Mouse (Mus musculus): ENCODE measurements at regions not wholly inside any gene's neighbourhood (a gene's known extent, or its start where the extent isn't known, plus 50 kb on each side); places are given as distances from the start of the nearest gene placed in this dataset.

DNA sequence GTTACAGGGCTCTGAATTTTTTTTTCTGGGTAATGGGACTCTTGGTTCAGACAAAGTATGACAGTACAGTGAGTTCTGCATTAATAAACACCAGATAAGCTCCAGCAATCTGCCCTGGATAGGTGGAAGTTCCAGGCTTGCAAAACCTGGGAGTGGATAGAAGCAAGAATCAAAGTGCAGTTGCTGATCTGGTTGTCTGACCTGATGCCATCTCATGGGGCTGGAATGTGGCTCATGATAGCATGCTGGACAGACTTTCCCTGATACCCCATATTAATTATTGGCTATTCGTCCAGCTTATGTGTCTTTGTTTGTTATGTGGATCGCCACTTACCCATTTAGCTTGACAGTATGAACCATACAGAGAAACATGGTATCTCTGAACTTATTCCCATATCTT, 146.6 kb upstream of the Tnfaip3 start:
- no peaks in the 10 kb centered on the region for H3K79me2 ChIP-seq (ENCODE audit: control insufficient read depth, insufficient read depth, low read length, poor library complexity)
- no peaks in the 10 kb centered on the region for H3K4me1 ChIP-seq (ENCODE audit: control insufficient read depth in 1 of 2, insufficient read depth in 2 of 2, low read length in 2 of 2)
- no peak overlapping the region for H3K27ac ChIP-seq (ENCODE audit: control insufficient read depth, low read depth, low read length)
- H3K36me3 ChIP-seq (ENCODE audit: control insufficient read depth in 1 of 2, insufficient read depth in 2 of 2, low read length in 2 of 2), result no peaks in the 10 kb centered on the region
- no peak overlapping the region for H3K4me3 ChIP-seq (ENCODE audit: control insufficient read depth in 1 of 2, insufficient read depth in 1 of 2, low read depth in 2 of 2, low read length in 2 of 2)
- peaks cover 1 to 4% of the 10 kb centered on the region in 2 experiments; a peak in 2 of 4 replicates for H3K27me3 ChIP-seq (ENCODE audit: control insufficient read depth in 1 of 2, insufficient read depth in 2 of 2, low read length in 2 of 2)
- TF ChIP-seq RAD21 (IDR thresholded peaks at IDR 0.05; ENCODE audit: low read depth, low read length) (no peak), MAFK (IDR thresholded peaks at IDR 0.05; ENCODE audit: borderline replicate concordance, low read depth, low read length) (no peak), MXI1 (IDR thresholded peaks at IDR 0.05; ENCODE audit: low read depth, low read length) (no peak)
- no peaks in the 10 kb centered on the region for H3K9me3 ChIP-seq (replicated peaks; ENCODE audit: insufficient read depth, low read length)
- no peak overlapping the region for H3K9ac ChIP-seq (ENCODE audit: control insufficient read depth, low read depth, low read length, poor library complexity, severe bottlenecking)
- DNase-seq (ENCODE audit: low read depth, low spot score), result no peak

DNA sequence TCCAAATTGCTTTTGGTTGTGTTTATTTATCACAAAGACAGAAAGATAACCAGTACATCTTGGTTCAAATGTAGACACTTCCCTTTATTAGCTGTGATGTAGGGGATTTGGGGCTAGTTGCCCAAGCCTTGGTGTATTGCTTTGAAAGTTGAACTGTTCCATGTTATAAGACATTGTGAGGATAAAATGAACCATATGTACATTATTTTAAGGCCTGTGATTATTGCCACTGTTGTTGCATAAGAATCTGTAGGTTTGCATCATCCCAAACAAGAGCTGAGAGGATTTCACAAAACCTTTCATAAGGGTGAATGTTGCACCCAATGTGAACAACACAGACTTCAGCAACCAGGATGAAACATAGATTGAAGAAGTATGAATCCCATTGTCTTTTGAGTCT, 145.7 kb upstream of the Tnfaip3 start:
- TF ChIP-seq RCOR1 (IDR thresholded peaks at IDR 0.05; ENCODE audit: low read depth, low read length) (no peak), MAX (IDR thresholded peaks at IDR 0.05; ENCODE audit: low read length) (no peak), ZC3H11A (IDR thresholded peaks at IDR 0.05; ENCODE audit: low read depth, low read length) (no peak), TBP (IDR thresholded peaks at IDR 0.05; ENCODE audit: low read depth, low read length) (no peak), NRF1 (IDR thresholded peaks at IDR 0.05; ENCODE audit: insufficient read depth, low read depth, low read length, poor library complexity, severe bottlenecking) (no peak), TCF12 (IDR thresholded peaks at IDR 0.05; ENCODE audit: low read depth, low read length) (no peak), ETS1 (IDR thresholded peaks at IDR 0.05; ENCODE audit: low read depth, low read length) (no peak), MAFK (IDR thresholded peaks at IDR 0.05; ENCODE audit: borderline replicate concordance, low read depth, low read length) (no peak), SIN3A (IDR thresholded peaks at IDR 0.05; ENCODE audit: low read length) (no peak), USF1 (IDR thresholded peaks at IDR 0.05; ENCODE audit: low read depth, low read length) (no peak), MXI1 (IDR thresholded peaks at IDR 0.05; ENCODE audit: low read depth, low read length) (no peak), GABPA (IDR thresholded peaks at IDR 0.05; ENCODE audit: low read depth, low read length) (no peak), CTCF (IDR thresholded peaks at IDR 0.05 in 2 of 3, conservative IDR thresholded peaks at IDR 0.05 in 1 of 3; ENCODE audit: control insufficient read depth in 1 of 3, insufficient read depth in 1 of 3, low read depth in 2 of 3, low read length in 3 of 3, poor library complexity in 1 of 3, severe bottlenecking in 1 of 3) (no peak), MAZ (IDR thresholded peaks at IDR 0.05; ENCODE audit: low read depth, low read length) (no peak), SMC3 (IDR thresholded peaks at IDR 0.05; ENCODE audit: low read depth, low read length) (no peak), CHD1 (IDR thresholded peaks at IDR 0.05; ENCODE audit: low read depth, low read length) (no peak), EP300 (IDR thresholded peaks at IDR 0.05; ENCODE audit: low read depth in 1 of 2, low read length in 2 of 2) (no peak)
- Histone ChIP-seq H3K27ac (ENCODE audit: control insufficient read depth, low read depth, low read length) (no peak overlapping the region), H3K9me3 (replicated peaks; ENCODE audit: insufficient read depth, low read length) (no peaks in the 10 kb centered on the region)

More for the DNA sequence above, 145.7 kb upstream of the Tnfaip3 start:
- Histone ChIP-seq H3K36me3 (ENCODE audit: control insufficient read depth in 1 of 2, insufficient read depth in 2 of 2, low read length in 2 of 2) (no peaks in the 10 kb centered on the region), H3K4me3 (ENCODE audit: control insufficient read depth in 1 of 2, insufficient read depth in 1 of 2, low read depth in 2 of 2, low read length in 2 of 2) (no peak overlapping the region), H3K4me1 (ENCODE audit: control insufficient read depth in 1 of 2, insufficient read depth in 2 of 2, low read length in 2 of 2) (no peaks in the 10 kb centered on the region), H3K79me2 (ENCODE audit: control insufficient read depth, insufficient read depth, low read length, poor library complexity) (no peaks in the 10 kb centered on the region), H3K27me3 (ENCODE audit: control insufficient read depth in 1 of 2, insufficient read depth in 2 of 2, low read length in 2 of 2) (peaks cover 1 to 7% of the 10 kb centered on the region in 2 experiments; a peak in 2 of 4 replicates), H3K9ac (ENCODE audit: control insufficient read depth, low read depth, low read length, poor library complexity, severe bottlenecking) (no peak overlapping the region)
- DNase-seq (ENCODE audit: low read depth, low spot score), result no peak
